Mouse (Mus musculus) spleen, postnatal 10 days (tissue): ENCODE results near the gene Rab24.

Experiments used
- DNase-seq, 2 experiments: peaks; one replicate each; pipeline ENCODE4 v3.0.0; 2021 to 2022; ENCODE audit warnings: low spot score in 2 of 2

The Rab24 gene

GRCm38 (mm10) chr13:55329109-55329682, 7.5 kb upstream of the Rab24 start:
- peak; percentile 66 to 71 for DNase-seq

DNA sequence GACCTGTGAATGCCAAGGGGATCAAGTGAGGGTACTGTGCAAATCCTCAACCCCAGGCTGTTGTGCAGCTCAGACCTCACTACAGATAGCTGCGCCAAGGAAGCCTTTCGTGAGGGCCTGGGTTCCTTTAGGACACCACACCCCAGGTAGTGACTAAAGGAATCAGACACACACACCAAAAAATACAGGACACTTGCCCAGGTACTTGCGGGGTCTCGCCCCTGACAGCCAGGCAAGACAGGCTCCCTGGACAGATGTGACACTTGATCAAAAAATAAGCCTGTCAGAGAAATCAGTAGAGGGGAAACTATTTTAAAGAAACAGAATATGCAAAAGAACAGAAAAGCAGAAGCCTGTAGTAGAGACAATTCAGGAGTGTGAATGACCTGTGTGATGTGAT, 6.9 kb upstream of the Rab24 start:
- peak in 1 of 2 experiments; percentile 39 for DNase-seq

GRCm38 (mm10) chr13:55328171-55328570, 6.4 kb upstream of the Rab24 start:
- DNase-seq = peak; percentile 31 to 38

DNA sequence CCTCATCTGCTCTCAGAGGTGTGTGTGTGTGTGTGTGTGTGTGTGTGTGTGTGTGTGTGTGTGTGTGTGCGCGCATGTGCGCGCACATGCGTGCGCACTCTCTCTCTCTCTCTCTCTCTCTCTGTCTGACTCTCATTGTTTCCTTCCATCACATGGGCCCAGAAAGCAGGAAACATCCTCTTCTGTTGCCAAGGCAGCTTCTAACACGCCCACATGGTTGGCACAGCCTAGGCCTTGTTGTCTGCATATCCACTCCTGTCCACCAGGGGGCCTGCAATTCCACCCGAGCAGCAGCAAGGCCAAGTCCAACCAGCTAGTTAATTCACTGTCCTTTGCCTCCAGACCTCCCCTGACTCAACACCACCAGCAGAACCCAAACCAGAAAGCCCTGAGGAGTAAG, 5.9 kb upstream of the Rab24 start:
- peak; percentile 88 to 92 for DNase-seq

- no peak for DNase-seq
These were observed 5.4 kb upstream of the Rab24 start for GRCm38 (mm10) chr13:55327169-55327568.

DNA sequence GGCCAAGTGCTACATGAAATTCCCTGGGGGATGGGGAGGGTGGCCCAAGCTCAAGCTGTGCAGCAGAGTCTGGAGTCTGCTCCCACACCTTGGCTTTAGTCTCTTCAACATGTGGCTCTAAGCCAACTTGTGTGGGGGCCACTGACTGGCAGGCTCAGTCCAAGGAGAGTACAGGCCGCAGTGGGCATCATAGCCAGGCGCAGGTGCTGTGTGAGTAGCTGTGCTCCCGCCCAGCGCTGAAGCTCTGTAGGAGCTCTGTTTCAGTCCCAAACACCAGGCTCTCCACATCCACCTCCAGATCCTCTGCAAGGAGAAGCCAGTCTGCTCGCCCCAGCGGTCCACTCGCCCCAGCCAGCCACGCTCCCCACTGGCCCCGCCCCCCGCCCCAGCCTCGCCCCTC, 3.9 kb upstream of the Rab24 start:
- no peak for DNase-seq

DNA sequence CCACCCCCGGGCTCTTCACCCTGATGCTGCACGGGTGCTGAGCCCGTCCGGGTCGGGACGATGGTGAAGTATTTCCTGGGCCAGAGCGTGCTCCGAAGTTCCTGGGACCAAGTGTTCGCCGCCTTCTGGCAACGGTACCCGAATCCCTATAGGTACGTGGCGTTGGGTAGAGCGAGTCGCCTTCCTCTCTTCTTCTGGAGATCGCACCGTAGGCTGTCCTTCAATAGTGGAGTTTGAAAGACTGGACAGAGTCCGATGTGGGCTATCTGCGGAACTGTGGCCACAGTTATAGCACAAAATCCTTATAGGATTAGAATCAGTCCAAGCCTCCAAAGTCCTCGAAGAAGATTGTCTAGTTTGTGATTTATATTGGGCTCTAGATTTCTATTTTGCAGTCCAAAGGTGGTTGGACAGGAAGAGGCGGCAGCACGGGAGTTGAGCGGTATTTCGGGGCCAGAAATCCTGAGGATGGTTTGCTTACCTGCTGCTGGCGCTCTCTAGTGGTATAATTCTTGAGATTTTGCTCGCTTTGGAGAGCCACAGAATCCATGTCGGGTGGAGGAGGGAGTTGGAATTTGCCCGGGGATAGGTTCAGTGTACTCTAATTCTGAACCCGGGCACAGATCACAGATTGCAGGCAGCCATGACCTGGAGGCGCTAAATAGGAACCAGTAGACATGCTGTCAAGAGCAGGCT, 532 bp upstream of the Rab24 start:
- peak; percentile 26 to 50 for DNase-seq

GRCm38 (mm10) chr13:55319931-55320533, 1.7 kb downstream of the Rab24 start, which contains the start of gene Prelid1:
Gene Prelid1 (plus strand): TSS chr13:55320500.
- DNase-seq = no peak

- no peak for DNase-seq
These were observed 3.4 kb downstream of the Rab24 start for GRCm38 (mm10) chr13:55318351-55318750.

- DNase-seq = no peak
These were observed 6.8 kb downstream of the Rab24 start for GRCm38 (mm10) chr13:55314891-55315412.

GRCm38 (mm10) chr13:55313051-55313450, 8.7 kb downstream of the Rab24 start:
- no peak for DNase-seq

GRCm38 (mm10) chr13:55312028-55312630, 9.6 kb downstream of the Rab24 start:
- DNase-seq = no peak

DNA sequence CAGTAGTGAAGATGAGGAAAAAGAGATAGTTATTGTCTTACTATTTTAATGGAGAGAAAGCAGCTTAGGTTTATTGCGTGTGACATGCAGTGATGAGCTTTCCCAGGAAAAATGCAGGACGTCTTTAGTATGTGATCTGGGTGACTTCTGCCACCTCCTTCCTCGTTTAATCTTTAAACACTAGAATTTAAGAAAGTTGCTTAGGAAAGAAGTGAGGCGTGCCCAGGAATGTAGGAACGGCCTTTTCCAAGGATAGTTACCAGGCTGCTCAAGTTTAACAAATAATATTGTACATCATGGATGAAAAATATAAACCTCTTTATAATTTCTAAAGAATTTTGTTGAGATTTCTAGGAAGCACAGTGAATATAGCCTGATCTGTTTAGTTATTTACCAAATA, 20.8 kb downstream of the Rab24 start:
- DNase-seq = no peak

DNA sequence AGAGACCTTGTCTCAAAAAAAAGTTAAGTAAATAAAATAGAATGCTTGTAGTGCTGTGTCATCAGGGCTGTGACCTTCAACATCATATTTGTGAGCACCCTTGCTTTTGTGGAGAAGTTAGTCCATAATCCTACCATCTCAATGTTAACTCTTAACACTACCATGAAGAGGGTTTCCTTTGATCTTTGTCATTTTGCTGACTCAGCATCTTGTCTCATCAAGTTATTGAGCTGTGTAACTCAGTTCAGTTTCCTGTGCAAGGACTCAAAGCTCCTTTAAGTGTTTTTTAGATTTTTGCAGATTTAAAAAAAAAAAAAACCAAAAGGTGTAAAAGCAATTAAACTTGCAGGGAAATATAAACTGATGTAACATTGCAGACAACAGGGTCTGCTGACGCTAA, 25.0 kb downstream of the Rab24 start:
- no peak for DNase-seq

DNA sequence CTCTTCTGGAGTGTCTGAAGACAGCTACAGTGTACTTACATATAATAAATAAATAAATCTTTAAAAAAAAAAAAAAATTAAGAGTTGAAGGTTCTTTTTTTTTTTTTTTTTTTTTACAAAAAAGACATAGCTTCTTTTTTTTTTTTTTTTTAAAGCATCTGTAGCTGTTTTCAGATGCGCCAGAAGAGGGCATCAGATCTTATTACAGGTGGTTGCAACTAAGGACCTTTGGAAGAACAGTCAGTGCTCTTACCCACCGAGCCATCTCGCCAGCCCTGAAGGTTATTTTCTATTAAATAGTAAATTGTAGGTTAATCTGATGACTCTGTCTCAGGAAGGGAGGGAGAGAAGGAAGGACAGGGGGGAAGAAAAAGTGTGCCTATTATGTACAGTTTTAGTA, 32.9 kb downstream of the Rab24 start:
- DNase-seq = peak in 1 of 2 experiments; percentile 30

- DNase-seq = no peak
These were observed 44.1 kb downstream of the Rab24 start for GRCm38 (mm10) chr13:55277646-55278045.

GRCm38 (mm10) chr13:55277203-55277602, 44.5 kb downstream of the Rab24 start:
- no peak for DNase-seq
